In genomic region chr5:17401206-17402077, GRCm38 (mm10) we compare ENCODE assay signal across 37 mouse cellular contexts. TPM values are rescaled to one million over a fixed set of nuclear protein-coding genes. Genes with fewer than 3 reads are reported as not detected.
"Had no signal": no experiment of that assay in that cellular context is flagged by ENCODE, and none has a peak within 500 bp of the region (broad histone marks: within the 10 kb centered on the region; RNA-seq: fewer than 3 reads in every experiment).

No protein-coding gene starts in this region.

- ATAC-seq: hindbrain, embryonic 16.5 days; inflammation-experienced regulatory T-cells, adult 6 months; intestine, postnatal 0 days had no signal

- H3K4me2 ChIP-seq: heart, embryonic 12.5 days; hindbrain, embryonic 12.5 days; hindbrain, embryonic 14.5 days; kidney, embryonic 15.5 days; limb, embryonic 12.5 days; liver, embryonic 11.5 days; liver, embryonic 13.5 days; liver, embryonic 15.5 days had no signal

- DNase-seq: gastrocnemius, adult 2 months; gastrocnemius, postnatal 10 days; gastrocnemius, postnatal 25 days; heart, adult 18-20 months; heart, postnatal 10 days; heart, postnatal 4 days; kidney, adult 18-20 months; kidney, postnatal 14 days; liver, embryonic 13.5 days had no signal

- H3K27ac ChIP-seq: gastrocnemius, adult 2 months; heart, embryonic 10.5 days; hindbrain, embryonic 10.5 days; hindbrain, embryonic 12.5 days; hindbrain, embryonic 14.5 days; kidney, embryonic 15.5 days; kidney, postnatal 0 days; layer of hippocampus, adult 2 months; left cerebral cortex, adult 2 months; limb, embryonic 10.5 days; limb, embryonic 12.5 days; liver, embryonic 13.5 days; liver, embryonic 15.5 days had no signal

- H3K9me3 ChIP-seq: heart, embryonic 10.5 days; heart, embryonic 12.5 days; hindbrain, embryonic 10.5 days; hindbrain, embryonic 12.5 days; kidney, embryonic 15.5 days; limb, embryonic 10.5 days; limb, embryonic 12.5 days; liver, embryonic 13.5 days; liver, embryonic 15.5 days had no signal

- H3K9ac ChIP-seq: heart, embryonic 12.5 days; hindbrain, embryonic 12.5 days; hindbrain, embryonic 14.5 days; kidney, embryonic 15.5 days; limb, embryonic 12.5 days; liver, embryonic 13.5 days; liver, embryonic 15.5 days had no signal

- H3K4me1 ChIP-seq: heart, embryonic 10.5 days; heart, embryonic 12.5 days; hindbrain, embryonic 10.5 days; hindbrain, embryonic 12.5 days; limb, embryonic 10.5 days; limb, embryonic 12.5 days had no signal

- H3K27me3 ChIP-seq: heart, embryonic 12.5 days; hindbrain, embryonic 12.5 days; kidney, embryonic 15.5 days; limb, embryonic 12.5 days; liver, embryonic 13.5 days; liver, embryonic 15.5 days had no signal

- H3K36me3 ChIP-seq: heart, embryonic 10.5 days; heart, embryonic 12.5 days; hindbrain, embryonic 10.5 days; hindbrain, embryonic 12.5 days; kidney, embryonic 15.5 days; limb, embryonic 10.5 days; limb, embryonic 12.5 days; liver, embryonic 13.5 days; liver, embryonic 15.5 days had no signal

- H3K4me3 ChIP-seq: gastrocnemius, adult 2 months; heart, embryonic 10.5 days; heart, embryonic 12.5 days; hindbrain, embryonic 10.5 days; hindbrain, embryonic 12.5 days; kidney, embryonic 15.5 days; layer of hippocampus, adult 2 months; left cerebral cortex, adult 2 months; limb, embryonic 10.5 days; limb, embryonic 12.5 days; liver, embryonic 13.5 days; liver, embryonic 15.5 days had no signal

RNA-seq across cellular contexts. Expression of gene Speer4f2, which starts 28.5 kb away (rescaled TPM):
- total RNA-seq: gastrocnemius, adult 2 months; gastrocnemius, postnatal 10 days; gastrocnemius, postnatal 25 days; gastrocnemius, postnatal 4 days; granulocyte monocyte progenitor cell, adult 5-6 weeks; heart, adult 18-20 months; heart, adult 8-10 months; heart, postnatal 10 days; heart, postnatal 25 days; heart, postnatal 4 days; layer of hippocampus, adult 2 months; layer of hippocampus, postnatal 10 days; layer of hippocampus, postnatal 25 days; left cerebral cortex, adult 2 months; left cerebral cortex, postnatal 14 days; left cerebral cortex, postnatal 36 days had no signal
- polyA plus RNA-seq: frontal cortex, adult 2 months; heart, embryonic 10.5 days; heart, embryonic 12.5 days; heart, embryonic 14.5 days; heart, embryonic 16.5 days; hindbrain, embryonic 10.5 days; hindbrain, embryonic 12.5 days; hindbrain, embryonic 14.5 days; hindbrain, embryonic 16.5 days; inflammation-experienced regulatory T-cells, adult 6 months; intestine, postnatal 0 days; kidney, embryonic 15.5 days; kidney, postnatal 0 days; limb, embryonic 10.5 days; limb, embryonic 12.5 days; limb, embryonic 14.5 days; liver, embryonic 11.5 days; liver, embryonic 13.5 days; liver, embryonic 15.5 days had no signal
